Mouse (Mus musculus): ENCODE results near the gene Mmab. TPM values are rescaled to one million over a fixed set of nuclear protein-coding genes. Genes with fewer than 3 reads are reported as not detected.

The Mmab gene
- total RNA-seq, 4 experiments from 2014 or later, result 19.0 to 20.6 (median 19.4) TPM

Small RNA genes lying within 50 kb of the gene (microRNA-seq; reads per million reads assigned to microRNA genes)
- gene Mir7027, result 0.32 to 1.3 reads per million in 2 experiments

Other genes with a start within 250 kb of the Mmab start
- gene Foxn4, start 170.3 kb downstream of the Mmab start, total RNA-seq (2022), result not detected
- 1 to 10 TPM; 2.3 to 5.7 (median 4.3) TPM for gene Myo1h, start 154.9 kb downstream of the Mmab start, total RNA-seq (2022)
- 10 to 100 TPM; 51.1 to 53.5 (median 53.1) TPM for gene Kctd10, start 63.6 kb downstream of the Mmab start, total RNA-seq (2022)
- 10 to 100 TPM; 74.5 to 85.7 (median 77.6) TPM for gene Ube3b, start 63.5 kb downstream of the Mmab start, total RNA-seq (2022)
- 10 to 100 TPM; 22.8 to 36.2 (median 31.2) TPM for gene Mvk, start 209 bp upstream of the Mmab start, total RNA-seq (2022)
- 1 to 10 TPM; 4.9 to 7.2 (median 6.7) TPM for gene Fam222a, start 124.0 kb upstream of the Mmab start, total RNA-seq (2022)
- gene Trpv4, start 214.4 kb upstream of the Mmab start, total RNA-seq (2022), result 1 to 10 TPM; 1.6 to 2.5 (median 1.9) TPM
- gene Gltp, start 246.9 kb upstream of the Mmab start, total RNA-seq (2022), result 10 to 100 TPM; 26.3 to 46.1 (median 33.8) TPM